Mouse (Mus musculus): ENCODE data around the gene Crb1.

DNA sequence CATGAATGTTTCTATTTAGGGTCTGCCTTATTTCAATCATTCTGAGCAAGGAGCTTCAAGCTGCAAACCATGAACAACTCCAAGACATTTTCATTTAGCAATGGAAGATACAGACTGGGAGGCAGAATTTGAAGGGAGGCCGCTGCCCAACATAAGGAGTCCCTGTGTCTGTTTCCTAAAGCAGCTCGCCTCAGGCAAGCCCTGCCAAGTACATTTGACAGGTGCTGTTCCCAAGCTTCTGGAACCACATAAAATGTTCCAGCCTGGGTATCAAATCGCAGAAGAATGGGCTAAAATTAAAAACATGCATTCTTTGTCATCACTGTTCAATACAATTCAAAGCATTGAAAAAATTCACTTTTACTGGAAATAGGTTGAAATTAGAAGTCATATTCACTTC, 184.3 kb downstream of the Crb1 start:
- TF ChIP-seq POLR2A (IDR thresholded peaks at IDR 0.05; ENCODE audit: insufficient read depth, low read depth, low read length) (no peak), CTCF (IDR thresholded peaks at IDR 0.05; ENCODE audit: insufficient read depth, low read depth, low read length) (no peak)

Data from olfactory bulb, adult 2 months (tissue).